Mouse (Mus musculus) left cerebral cortex, postnatal 25 days (tissue): Measurements from ENCODE around the gene Slc5a4a. TPM values are rescaled to one million over a fixed set of nuclear protein-coding genes. Genes with fewer than 3 reads are reported as not detected.

Source experiments
- DNase-seq, 2 experiments: peaks; one replicate each; pipeline ENCODE4 v3.0.0; 2022; ENCODE audit warnings: low spot score in 2 of 2, mixed read lengths in 1 of 2
- intact Hi-C: fragments of 180-260 bp; cut with DNase I; formaldehyde crosslinking; loops from one replicate; pipeline ENCODE4 v1.15.1; 2025
- total RNA-seq, 2 experiments: library from RNA; stranded (reverse); gene quantifications; 2 replicates each; pipeline ENCODE4 v1.2.3; 2021

Gene Slc5a4a
- total RNA-seq: not detected

DNA sequence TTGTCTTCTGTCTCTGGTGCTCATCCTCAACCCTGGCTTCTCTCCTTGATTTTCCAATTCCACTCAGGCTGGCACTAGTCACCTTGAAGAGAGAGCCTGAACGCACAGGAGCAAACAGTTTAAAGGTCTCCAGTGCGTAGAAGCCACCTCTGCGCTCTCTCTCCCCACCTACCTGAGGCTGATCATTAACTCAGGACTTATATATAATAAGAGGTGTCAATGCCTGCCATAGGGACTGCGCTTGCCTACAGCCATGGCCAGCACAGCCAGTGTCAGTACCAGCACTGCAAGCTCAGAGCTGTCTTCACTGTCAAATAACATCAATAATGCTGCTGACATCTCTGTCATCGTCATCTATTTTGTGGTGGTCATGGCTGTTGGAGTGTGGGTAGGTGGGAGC is at the start of gene Slc5a4a:
Gene Slc5a4a, plus strand, starts transcription at position 174 of the 400 bp plus-strand sequence.
- no peak for DNase-seq
- intact Hi-C loops: no loop called here

DNA sequence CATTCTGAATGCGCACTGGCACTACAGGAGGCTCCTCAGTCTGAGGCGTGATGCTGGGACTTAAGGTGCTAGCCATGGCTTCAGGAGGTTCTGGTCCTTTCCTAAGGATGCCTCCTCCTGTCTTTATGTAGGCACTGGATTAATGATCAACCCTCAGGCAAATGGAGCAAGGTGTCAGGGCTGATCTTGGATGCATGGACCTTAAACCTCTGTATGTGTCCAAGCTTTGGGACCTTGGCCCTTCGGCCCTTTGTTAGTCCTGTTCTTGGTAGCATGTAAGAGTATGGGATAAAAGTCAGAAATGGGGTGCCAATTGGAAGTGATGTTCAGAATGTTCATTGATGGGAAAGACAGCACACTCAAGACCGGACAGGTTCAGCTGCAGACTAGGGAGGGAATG is 36.4 kb upstream of the Slc5a4a start, which contains the start of gene Slc5a4b:
Gene Slc5a4b, minus strand, starts transcription at position 101 of the 400 bp plus-strand sequence.
- intact Hi-C loops: no loop called here
- no peak for DNase-seq

DNA sequence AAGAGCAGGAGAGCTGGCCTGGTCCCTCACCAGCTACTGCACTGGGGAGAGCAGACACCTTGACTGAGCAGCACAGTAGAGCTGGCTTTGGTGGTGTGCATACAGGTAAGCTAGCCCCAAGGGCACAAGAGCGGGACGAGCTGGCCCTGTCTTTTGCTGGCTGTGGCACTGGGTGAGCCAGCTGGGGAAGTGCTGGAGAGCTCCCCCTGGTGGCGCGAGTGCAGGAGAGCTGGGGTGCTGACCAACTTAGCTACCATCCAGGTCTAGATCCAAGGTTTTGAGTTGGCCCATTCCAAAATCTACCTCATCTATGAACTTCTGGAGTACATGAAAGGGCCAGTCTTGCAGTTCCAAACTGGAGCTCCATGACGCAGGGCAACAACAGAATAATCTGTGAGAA is 29.3 kb upstream of the Slc5a4a start:
- DNase-seq: peak in 1 of 2 experiments; percentile 4
- intact Hi-C loops: no loop called here

- no peak for DNase-seq
- intact Hi-C loops: no loop called here
These were observed 28.5 kb upstream of the Slc5a4a start for GRCm38 (mm10) chr10:76118741-76119140.

DNA sequence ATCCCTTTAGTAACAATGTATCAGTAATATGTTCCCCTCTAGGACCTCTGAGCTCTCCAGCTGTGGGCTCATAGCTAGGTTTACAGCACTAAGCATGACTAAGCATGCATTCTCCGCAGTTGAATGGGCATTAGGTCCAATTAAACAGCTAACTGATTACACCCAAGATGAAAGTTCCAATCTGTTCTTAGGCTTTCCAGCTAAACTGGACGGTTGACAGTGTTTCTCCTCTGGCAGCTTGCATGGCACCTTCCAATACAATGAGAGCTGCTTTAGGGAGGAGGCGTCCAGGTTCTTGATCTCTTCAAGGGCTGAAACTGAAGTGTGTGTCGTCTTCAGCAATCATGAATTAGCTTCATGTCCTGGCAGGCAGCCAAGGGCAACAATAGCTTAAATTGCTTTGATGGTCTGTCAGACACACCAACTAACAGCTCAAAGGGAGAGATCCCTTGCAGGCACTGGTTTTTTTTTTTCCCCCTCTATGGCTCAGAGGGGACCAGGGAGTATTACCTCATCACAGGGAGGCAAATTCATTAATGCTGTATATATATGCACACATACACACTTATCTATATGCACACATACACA is 27.0 kb upstream of the Slc5a4a start:
- no peak for DNase-seq
- intact Hi-C loops: loop anchor here (10.0 kb wide), 1 partner anchor 325 kb away; the partner anchor contains the start of gene Gstt1

DNA sequence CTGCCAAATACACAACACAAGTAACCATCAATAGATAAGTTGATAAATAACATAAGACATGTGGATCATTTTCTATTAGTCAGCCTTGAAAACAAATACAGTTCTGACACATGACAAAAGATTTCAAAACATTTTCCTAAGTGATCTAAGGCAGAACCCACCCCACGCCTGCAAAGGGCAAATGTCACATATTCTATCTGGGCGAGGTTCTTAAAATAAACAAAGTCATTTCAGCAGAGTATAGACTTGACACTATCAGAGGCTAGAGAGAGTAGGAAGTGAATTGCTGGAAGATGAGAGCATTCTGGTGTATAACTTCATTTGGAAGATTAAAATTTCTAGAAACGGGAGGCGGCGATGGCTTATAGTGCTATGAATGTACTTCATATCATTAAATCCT is 25.8 kb upstream of the Slc5a4a start:
- intact Hi-C loops: loop anchor here (10.0 kb wide), 1 partner anchor 327 kb away; the partner anchor contains the start of gene Gstt1
- no peak for DNase-seq

GRCm38 (mm10) chr10:76132506-76132905 is 14.7 kb upstream of the Slc5a4a start:
- intact Hi-C loops: no loop called here
- peak in 1 of 2 experiments; percentile 1 for DNase-seq

DNA sequence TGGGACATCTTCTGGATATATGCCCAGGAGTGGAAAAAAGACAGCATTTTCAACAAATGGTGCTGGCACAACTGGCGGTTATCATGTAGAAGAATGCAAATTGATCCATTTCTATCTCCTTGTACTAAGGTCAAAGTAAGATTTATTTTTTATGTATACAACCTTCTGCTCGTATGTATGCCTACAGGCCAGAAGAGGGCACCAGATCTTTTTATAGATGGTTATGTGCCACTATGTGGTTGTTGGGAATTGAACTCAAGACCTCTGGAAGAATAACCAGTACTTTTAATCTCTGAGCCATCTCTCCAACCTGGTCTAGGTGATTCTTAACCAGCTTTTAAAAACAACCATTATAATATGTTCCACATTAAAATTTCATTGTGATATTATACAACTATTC is 10.9 kb upstream of the Slc5a4a start:
- intact Hi-C loops: no loop called here
- no peak for DNase-seq

DNA sequence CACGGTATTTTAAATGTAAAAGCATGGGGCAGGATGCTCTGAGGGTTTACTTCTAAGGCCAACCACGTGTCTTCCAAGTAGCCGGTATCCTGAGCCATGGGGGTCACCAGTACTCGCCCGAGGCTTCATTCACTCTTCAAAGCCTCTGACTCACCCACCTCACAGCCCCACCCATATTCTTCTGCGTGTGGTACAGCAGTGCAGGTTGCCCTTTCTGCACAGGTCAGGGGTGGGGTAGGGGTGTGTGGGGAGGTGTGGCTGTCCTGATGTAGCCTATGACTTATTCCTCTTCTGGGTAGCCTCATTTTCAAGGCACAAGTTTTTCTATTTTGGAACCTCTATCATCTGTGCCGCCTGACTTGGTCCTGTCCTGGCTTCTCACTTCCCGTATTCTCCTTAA is 405 bp upstream of the Slc5a4a start:
- intact Hi-C loops: no loop called here
- no peak for DNase-seq

GRCm38 (mm10) chr10:76155911-76156310 is 8.7 kb downstream of the Slc5a4a start:
- intact Hi-C loops: no loop called here
- no peak for DNase-seq

- no peak for DNase-seq
- intact Hi-C loops: no loop called here
These were observed 10.3 kb downstream of the Slc5a4a start for GRCm38 (mm10) chr10:76157528-76157927.

GRCm38 (mm10) chr10:76158009-76158408 is 10.8 kb downstream of the Slc5a4a start:
- intact Hi-C loops: no loop called here

GRCm38 (mm10) chr10:76174899-76175298 is 27.6 kb downstream of the Slc5a4a start:
- no peak for DNase-seq
- intact Hi-C loops: no loop called here

More at GRCm38 (mm10) chr10:76158009-76158408, 10.8 kb downstream of the Slc5a4a start:
- DNase-seq: no peak

- intact Hi-C loops: loop anchor here (10.0 kb wide), 1 partner anchor 120 kb away; no protein-coding TSS in a partner anchor
- DNase-seq: no peak
These were observed 38.0 kb downstream of the Slc5a4a start for GRCm38 (mm10) chr10:76185216-76185615.

- intact Hi-C loops: loop anchor here (10.0 kb wide), 1 partner anchor 123 kb away; no protein-coding TSS in a partner anchor
- no peak for DNase-seq
These were observed 40.8 kb downstream of the Slc5a4a start for GRCm38 (mm10) chr10:76188010-76188409.

DNA sequence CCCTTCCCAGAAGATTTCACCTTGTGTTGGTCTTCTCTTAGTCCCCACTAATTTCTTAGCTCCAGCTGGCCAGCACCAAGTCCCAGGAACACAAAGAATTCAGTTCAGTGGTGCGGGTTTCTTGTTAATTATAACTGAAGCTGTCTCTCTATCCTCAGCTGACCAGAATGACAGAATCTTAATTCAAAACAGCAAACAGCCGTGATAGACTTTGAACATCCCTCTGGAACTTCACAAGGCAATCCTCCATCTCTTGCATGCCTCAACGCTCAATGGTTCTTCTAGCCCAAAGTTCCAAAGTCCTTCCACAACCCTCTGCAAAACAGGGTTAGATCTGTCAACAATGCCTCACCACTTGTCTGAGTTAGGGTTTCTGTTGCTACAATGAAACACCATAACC is 54.2 kb downstream of the Slc5a4a start:
- intact Hi-C loops: no loop called here
- no peak for DNase-seq

DNA sequence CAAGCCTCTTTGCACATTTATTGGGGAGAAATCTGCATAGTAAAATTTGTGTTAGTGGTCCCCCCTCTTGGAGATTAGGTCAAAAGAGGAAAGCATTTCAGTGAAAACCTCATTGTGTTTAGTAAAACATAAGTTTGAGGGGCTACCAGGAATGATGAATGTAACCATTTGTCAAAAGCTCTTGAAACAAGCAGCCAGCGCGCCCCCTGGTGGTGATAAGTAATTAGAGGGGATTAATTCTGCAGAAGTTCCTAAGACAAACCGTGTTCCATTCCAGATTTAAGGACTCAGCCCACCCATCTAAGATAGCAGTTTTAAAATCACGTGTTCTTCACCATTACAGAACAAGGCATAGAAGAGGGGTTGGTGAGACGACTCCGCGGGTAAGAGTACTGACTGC is 54.7 kb downstream of the Slc5a4a start:
- DNase-seq: peak; percentile 76 to 77
- intact Hi-C loops: no loop called here

DNA sequence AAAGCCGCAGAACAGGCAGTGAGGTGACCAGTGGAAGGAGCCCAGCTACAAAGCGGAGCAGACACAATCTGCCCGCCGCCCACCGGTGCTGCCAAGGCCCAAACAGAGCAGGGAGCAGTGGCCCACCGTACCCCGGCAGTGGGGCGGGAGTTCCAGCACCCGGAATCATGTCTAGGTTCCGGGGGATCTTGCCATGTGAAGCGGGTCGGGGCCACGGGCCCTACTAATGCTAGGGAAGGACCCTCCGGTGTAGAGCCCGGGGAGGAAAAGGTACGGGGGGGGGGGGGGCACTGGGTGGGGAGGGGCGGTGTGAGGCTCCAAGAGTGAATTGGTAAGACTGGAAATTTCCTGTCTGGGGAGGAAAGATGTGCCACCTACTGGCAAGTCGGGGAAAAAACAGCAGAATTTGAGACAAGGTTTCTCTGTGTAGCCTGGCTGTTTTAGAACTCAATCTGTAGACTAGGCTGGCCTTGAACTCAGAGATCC is 56.6 kb downstream of the Slc5a4a start:
- peak; percentile 35 to 52 for DNase-seq
- intact Hi-C loops: no loop called here

GRCm38 (mm10) chr10:76207262-76207796 is 60.1 kb downstream of the Slc5a4a start:
- no peak for DNase-seq
- intact Hi-C loops: no loop called here

DNA sequence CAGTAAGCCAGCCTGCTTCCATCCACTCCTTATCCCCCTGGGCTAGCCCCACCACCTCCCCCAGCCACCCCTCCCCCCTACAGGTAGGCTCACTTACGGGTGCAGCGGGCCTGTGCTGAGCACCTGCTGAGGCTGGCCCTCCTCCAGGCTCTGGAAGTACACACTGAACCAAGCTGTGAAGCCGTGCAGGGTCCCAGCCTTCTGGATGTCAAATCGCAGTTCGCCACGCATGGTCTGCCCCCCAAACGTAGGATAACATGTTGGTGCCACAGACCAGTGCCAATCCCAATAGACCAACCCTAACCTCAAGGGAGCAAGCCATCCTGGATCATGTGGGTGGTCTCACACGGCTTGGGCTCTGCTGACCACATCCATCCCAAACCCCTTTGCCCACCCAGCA is 62.0 kb downstream of the Slc5a4a start:
- DNase-seq: no peak
- intact Hi-C loops: no loop called here

DNA sequence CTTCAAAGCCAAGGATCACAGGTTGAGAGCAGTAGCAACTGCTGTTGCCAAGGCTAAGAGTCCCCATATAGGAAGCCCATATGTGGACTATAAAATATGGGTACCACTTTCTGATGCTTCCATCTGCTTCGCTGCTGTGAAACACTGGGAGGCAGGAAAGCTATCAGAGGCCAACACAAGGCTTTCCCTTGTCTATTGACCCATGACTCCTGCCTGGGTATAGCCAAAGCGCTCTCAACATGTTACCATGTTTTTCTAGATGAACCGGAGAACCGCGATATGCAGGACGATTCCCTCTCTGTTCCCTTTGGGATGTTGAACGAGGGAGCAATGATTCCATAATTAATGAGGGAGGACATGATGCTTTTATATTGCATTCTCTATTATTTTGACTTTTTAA is 63.6 kb downstream of the Slc5a4a start:
- intact Hi-C loops: no loop called here
- no peak for DNase-seq
